Mouse (Mus musculus) thymus, postnatal 0 days (tissue): ENCODE data around the gene Pomc. TPM values are rescaled to one million over a fixed set of nuclear protein-coding genes. Genes with fewer than 3 reads are reported as not detected.
A peak's percentile ranks its signal among the peaks of the same experiment; 100 is the strongest.
"Not testable (repeated sequence)": the region's sequence is repeated elsewhere in the genome, so short reads cannot be mapped to it uniquely, and the experiment has no call there.

Source experiments
- DNase-seq: peaks from one replicate; pipeline ENCODE4 v3.0.0-alpha.2; 2015; ENCODE audit warnings: low spot score
- polyA plus RNA-seq: library from polyadenylated mRNA; unstranded; fragments of >200 nt; fragmentation: Nextera tagmentation; extraction: Ambion mirVana; gene quantifications from 2 replicates; pipeline ENCODE4 v1.2.1, GENCODE M21; 2015

The Pomc gene
- polyA plus RNA-seq, 1 experiment from 2014 or later, result 9.1 TPM

DNA sequence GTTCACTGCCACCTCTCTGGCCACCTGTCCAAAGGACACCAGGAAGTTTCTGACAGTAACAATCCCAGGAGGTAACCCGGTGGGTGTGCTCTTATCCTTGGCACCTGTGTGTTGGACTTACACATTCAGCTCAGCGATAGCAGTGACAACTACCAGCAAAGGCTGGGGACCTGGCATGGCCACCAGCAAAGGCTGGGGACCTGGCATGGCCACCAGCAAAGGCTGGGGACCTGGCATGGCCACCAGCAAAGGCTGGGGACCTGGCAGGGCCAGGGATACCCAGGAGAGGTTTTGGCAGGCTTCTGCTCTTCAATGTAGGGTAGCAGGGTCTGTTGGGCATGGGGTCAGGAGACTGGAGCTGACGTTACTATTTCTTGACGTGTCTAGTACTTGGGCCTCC is 12.4 kb downstream of the Pomc start:
- no peak for DNase-seq

GRCm38 (mm10) chr12:3968380-3968779 is 13.6 kb downstream of the Pomc start:
- peak; percentile 60 for DNase-seq

DNA sequence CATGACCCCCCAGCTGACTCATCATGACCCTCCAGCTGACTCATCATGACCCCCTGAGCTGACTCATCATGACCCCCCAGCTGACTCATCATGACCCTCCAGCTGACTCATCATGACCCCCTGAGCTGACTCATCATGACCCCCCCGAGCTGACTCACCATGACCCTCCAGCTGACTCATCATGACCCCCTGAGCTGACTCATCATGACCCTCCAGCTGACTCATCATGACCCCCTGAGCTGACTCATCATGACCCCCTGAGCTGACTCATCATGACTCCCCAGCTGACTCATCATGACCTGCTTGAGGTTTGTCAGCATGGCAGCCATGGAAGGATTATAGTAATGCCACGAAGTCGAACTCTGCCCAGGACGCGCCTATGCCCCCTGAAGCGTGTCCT is 18.4 kb downstream of the Pomc start:
- DNase-seq, result not testable (repeated sequence)

DNA sequence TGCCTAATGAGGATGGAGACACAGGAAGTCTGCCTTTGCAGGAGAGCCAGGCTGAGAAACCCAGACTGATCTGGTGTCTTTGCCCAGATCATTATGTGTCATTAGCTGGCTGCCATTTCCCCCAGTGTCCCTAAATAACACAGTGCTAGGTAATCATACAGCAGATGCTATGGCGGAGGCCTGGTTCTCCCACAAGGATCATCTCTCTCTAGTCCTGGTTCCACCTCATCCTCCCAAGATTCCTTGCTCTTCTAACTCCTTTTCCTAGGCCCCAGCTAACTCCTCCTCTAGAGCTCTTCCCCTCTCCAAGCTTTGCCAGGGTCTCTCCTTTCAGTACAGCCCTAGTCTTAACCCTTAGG is 26.2 kb downstream of the Pomc start:
- DNase-seq, result no peak

- peak; percentile 87 for DNase-seq
Observed at GRCm38 (mm10) chr12:3981350-3982131, 26.8 kb downstream of the Pomc start.

- peak; percentile 19 for DNase-seq
Observed at GRCm38 (mm10) chr12:3982257-3982656, 27.5 kb downstream of the Pomc start.

GRCm38 (mm10) chr12:3983736-3984135 is 29.0 kb downstream of the Pomc start:
- DNase-seq, result peak; percentile 85

DNA sequence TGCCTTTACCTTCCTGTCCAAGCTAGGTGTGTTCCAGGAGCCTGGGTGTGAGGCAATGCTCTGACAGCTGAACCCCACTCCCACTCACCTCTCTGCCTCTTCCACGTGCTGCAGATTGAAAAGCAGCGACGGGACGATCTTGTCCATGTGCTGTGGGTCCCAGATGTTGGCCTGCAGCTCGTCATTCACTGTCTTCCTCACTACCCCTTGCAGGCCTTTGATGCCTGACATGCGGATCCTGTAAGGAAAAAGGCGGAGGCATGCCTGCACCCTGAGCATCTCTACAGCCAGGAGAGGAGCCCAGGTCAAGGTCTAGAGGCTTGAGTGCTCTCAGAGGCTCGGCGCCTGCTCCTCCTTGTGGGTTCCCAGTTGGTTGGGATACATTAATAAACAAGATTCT is 29.7 kb downstream of the Pomc start:
- DNase-seq, result no peak

- peak; percentile 39 for DNase-seq
Observed at GRCm38 (mm10) chr12:3989943-3990342, 35.2 kb downstream of the Pomc start.

- no peak for DNase-seq
Observed at GRCm38 (mm10) chr12:3991047-3991446, 36.3 kb downstream of the Pomc start.

DNA sequence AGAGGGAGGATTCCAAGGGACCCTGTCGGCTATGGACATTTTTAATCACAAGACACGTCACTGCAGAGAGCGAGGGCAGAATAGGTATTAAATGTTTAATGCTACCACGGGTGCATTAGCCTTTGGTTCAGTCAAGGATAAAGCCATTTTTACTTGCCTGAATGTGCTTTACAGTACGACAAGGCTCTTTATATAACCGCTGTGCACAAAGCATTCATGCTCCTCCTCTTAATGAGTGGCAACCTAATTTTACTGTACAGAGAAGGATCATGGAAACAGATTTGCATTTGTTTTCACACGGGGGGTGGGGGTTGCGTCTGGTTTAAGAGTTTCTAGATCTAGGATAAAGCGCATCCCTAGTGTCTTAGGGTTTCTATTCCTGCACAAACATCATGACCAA is 42.0 kb downstream of the Pomc start:
- DNase-seq, result no peak

DNA sequence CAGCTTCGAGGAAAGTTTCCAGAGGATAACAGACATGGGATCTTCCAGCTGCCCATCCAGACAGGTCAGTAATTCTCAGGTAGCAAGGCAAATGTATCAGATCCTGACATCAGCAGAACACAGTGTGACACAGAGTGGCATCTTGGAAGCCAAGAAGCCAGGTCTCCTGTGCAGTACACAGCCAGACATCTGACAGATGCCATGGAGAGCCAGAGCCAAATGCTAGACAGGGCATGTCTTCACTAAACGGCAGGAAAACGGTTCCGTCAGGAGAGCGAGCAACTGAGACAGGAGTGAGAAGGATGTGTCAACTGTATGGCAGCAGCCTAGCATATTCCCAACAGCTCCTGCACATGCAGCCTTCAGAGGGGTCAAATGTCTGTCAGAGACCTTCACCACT is 45.7 kb downstream of the Pomc start:
- DNase-seq, result no peak

- no peak for DNase-seq
Observed at GRCm38 (mm10) chr12:4004648-4005047, 49.9 kb downstream of the Pomc start.

DNA sequence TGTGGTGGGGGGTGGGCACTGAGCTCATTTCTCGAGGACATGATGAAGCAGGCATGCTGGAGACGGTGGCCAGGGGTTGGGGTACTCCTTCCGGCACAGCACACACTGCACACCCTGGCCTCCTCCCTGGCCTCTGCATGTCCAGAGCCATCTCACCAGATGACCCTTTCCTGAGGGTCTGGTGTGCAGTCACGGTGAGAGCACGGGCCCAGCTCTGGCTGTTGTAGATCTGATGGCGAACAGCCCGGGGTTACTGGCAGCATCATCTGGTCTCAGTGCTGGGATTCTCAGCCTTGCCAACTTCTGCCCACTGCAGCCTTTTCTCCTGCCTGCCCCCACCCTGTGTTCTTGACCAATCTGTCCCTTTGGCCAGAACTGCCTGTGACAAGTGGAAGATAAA is 51.3 kb downstream of the Pomc start:
- DNase-seq, result no peak

DNA sequence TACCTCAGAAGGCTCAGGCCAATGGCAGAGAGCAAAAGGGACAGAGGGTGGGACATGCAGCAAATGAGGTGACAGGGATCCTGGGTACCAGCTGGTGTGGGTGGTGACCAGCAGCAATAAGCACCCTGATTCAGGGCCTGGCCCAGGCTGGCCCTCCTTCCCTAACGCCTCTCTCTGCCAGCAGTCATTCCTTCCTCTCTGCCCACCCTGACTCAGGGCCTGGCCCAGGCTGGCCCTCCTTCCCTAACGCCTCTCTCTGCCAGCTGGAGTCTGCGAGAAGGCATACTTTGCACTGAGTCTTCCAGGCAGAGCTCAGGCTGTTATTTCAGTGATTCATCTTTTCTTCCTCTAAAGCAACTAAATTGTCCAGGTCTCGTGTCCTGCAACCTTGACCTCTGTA is 52.4 kb downstream of the Pomc start:
- DNase-seq, result no peak

DNA sequence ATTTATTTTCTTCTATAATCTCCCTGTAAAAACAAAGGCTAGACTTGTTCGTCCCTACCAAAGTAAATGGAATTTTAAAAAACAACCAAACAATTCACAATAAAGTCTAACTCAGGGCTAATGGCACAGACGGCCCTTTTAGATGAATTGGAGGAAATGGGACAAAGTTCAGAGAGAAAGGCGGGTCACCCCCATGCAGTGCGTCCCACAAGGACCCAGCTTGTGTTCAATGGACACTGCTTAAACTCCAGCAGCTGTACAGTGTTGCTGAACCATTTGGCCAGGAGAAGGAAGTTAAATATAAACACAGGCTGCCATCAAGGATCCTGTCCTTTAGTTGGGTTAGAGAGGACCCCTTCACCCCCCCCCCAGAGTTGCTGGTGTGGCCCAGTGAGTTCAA is 53.0 kb downstream of the Pomc start:
- DNase-seq, result no peak

GRCm38 (mm10) chr12:4008731-4009130 is 54.0 kb downstream of the Pomc start:
- no peak for DNase-seq

Other genes with a start within 250 kb of the Pomc start
- 86.5 and 86.6 TPM in 2 replicates for gene Dnmt3a, start 148.9 kb upstream of the Pomc start, polyA plus RNA-seq
- gene Efr3b, start 84.0 kb downstream of the Pomc start, polyA plus RNA-seq, result 0.65 and 0.77 TPM in 2 replicates
- 3.4 and 4.0 TPM in 2 replicates for gene Dnajc27, start 127.6 kb downstream of the Pomc start, polyA plus RNA-seq
- 6.3 and 6.8 TPM in 2 replicates for gene Adcy3, start 178.2 kb downstream of the Pomc start, polyA plus RNA-seq